Mouse (Mus musculus) testis, adult 2 months (tissue): Measurements from ENCODE around the gene Cdh24. TPM values are rescaled to one million over a fixed set of nuclear protein-coding genes. Genes with fewer than 3 reads are reported as not detected.

Experiments
- H3K27ac ChIP-seq: fragments of 200-500 bp; 2 replicates; pipeline ENCODE4 v1.5.1; 2012; ENCODE audit warnings: low read depth, low read length; ENCODE audit not compliant: control insufficient read depth, insufficient read depth
- H3K27me3 ChIP-seq: fragments of 200-500 bp; 2 replicates; pipeline ENCODE4 v1.6.1; 2012; ENCODE audit warnings: mild to moderate bottlenecking, low read length, moderate library complexity; ENCODE audit not compliant: control insufficient read depth, insufficient read depth
- H3K36me3 ChIP-seq: fragments of 200-500 bp; 2 replicates; pipeline ENCODE4 v1.6.1; 2012; ENCODE audit warnings: mild to moderate bottlenecking, low read length; ENCODE audit not compliant: control insufficient read depth, insufficient read depth
- H3K4me1 ChIP-seq: fragments of 200-500 bp; 2 replicates; pipeline ENCODE4 v1.6.1; 2012; ENCODE audit warnings: low read length; ENCODE audit not compliant: control insufficient read depth, insufficient read depth
- H3K4me3 ChIP-seq: fragments of 200-500 bp; 2 replicates; pipeline ENCODE4 v1.5.1; 2012; ENCODE audit warnings: low read depth, mild to moderate bottlenecking, low read length, moderate library complexity, mixed read lengths; ENCODE audit not compliant: control insufficient read depth
- CTCF ChIP-seq: fragments of 200-500 bp; IDR thresholded peaks from 2 replicates; pipeline ENCODE4 v1.5.1; 2012; ENCODE audit warnings: low read depth, mild to moderate bottlenecking, inconsistent platforms, low read length, moderate library complexity; ENCODE audit not compliant: control insufficient read depth, insufficient read depth, insufficient replicate concordance
- POLR2A ChIP-seq: fragments of 200-500 bp; IDR thresholded peaks from 2 replicates; pipeline ENCODE4 v1.6.1; 2012; ENCODE audit warnings: low read depth, mild to moderate bottlenecking, inconsistent platforms, low read length, moderate library complexity; ENCODE audit not compliant: control insufficient read depth
- polyA plus RNA-seq: library from polyadenylated mRNA; depleted of rRNA; stranded (reverse); fragments of >200 nt; gene quantifications from 2 replicates; pipeline ENCODE4 v1.2.3, GENCODE M21; 2012

Gene Cdh24
- polyA plus RNA-seq, 1 experiment: 10.2 TPM

- Histone ChIP-seq H3K4me3 (peak overlapping the region; percentile 82), H3K36me3 (no peaks in the 10 kb centered on the region)
Measured at GRCm38 (mm10) chr14:54631240-54631599, 9.9 kb downstream of the Cdh24 start.

DNA sequence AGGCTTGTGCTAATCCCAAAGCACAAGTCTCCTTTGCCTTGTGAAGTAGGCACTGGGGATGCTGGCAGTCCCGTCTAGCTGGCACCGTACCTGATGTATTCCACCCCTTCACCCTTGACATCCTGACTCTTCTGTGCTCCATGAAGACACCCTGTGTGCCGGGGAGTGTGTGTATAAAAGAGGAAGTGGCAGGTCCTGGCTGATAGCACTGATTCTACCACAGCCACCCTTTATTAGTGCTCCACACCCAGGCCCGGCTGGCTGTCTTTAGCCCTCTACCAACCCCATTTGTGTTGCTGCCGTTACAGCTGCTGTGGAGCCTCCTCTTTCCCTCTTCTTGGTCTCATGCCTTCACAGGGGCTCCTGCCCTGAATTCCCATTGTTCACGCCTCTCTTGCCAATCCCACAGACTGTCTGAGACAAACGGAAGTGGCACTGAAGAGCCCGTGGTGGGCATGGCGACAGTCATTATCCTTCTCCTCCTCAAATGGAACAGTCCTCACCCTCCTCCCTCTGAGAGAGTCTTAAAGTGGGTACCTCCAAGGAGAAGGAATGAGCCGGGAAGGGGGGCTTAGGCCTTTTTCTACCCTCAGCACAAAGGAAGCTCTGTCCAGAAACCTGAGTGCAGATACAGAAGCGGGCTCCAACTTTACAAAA is 10.5 kb downstream of the Cdh24 start:
- TF ChIP-seq CTCF (no peak), POLR2A (no peak)
- peaks cover 12% of the 10 kb centered on the region for H3K4me1 ChIP-seq
- no peak overlapping the region for H3K4me3 ChIP-seq
- H3K27me3 ChIP-seq: no peaks in the 10 kb centered on the region
- no peak overlapping the region for H3K27ac ChIP-seq
- H3K36me3 ChIP-seq: no peaks in the 10 kb centered on the region

More at GRCm38 (mm10) chr14:54631240-54631599, 9.9 kb downstream of the Cdh24 start:
- H3K27me3 ChIP-seq: no peaks in the 10 kb centered on the region
- H3K4me1 ChIP-seq: peaks cover 12% of the 10 kb centered on the region
- TF ChIP-seq CTCF (no peak), POLR2A (no peak)
- H3K27ac ChIP-seq: no peak overlapping the region

- no peaks in the 10 kb centered on the region for H3K36me3 ChIP-seq
- TF ChIP-seq CTCF: no peak
- no peak for TF ChIP-seq POLR2A
- H3K4me3 ChIP-seq: no peak overlapping the region
- H3K27me3 ChIP-seq: no peaks in the 10 kb centered on the region
- peaks cover 12% of the 10 kb centered on the region for H3K4me1 ChIP-seq
- no peak overlapping the region for H3K27ac ChIP-seq
Measured at GRCm38 (mm10) chr14:54629797-54630196, 11.4 kb downstream of the Cdh24 start.

- TF ChIP-seq POLR2A (no peak), CTCF (no peak)
- Histone ChIP-seq H3K27ac (no peak overlapping the region), H3K4me3 (no peak overlapping the region), H3K4me1 (peaks cover 12% of the 10 kb centered on the region), H3K27me3 (no peaks in the 10 kb centered on the region), H3K36me3 (no peaks in the 10 kb centered on the region)
Measured at GRCm38 (mm10) chr14:54628103-54628502, 13.1 kb downstream of the Cdh24 start.

DNA sequence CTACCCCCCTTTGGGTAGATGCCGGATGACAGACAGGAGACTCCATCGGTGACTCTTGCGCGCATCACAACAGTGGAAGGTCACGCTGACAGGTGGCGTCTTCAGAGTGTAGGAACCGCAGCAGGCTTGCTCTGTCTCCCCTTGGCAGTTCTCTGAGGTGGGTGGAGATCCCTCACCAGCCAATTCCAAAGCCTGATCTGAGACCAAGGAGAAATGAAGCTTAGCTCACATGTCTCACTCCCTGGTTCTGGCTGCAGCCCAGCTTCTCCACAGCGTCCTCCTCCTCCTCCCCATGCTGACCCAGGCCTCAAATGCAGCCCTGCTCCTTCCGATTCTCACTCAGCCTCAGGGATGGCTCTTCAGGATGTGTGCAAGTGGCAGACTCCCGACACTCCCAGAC is 16.2 kb downstream of the Cdh24 start:
- H3K36me3 ChIP-seq: no peaks in the 10 kb centered on the region
- no peak overlapping the region for H3K4me3 ChIP-seq
- H3K27ac ChIP-seq: no peak overlapping the region
- H3K4me1 ChIP-seq: no peaks in the 10 kb centered on the region; the same call in 1 of the 2 replicates
- no peaks in the 10 kb centered on the region for H3K27me3 ChIP-seq
- TF ChIP-seq CTCF: no peak
- TF ChIP-seq POLR2A: no peak

GRCm38 (mm10) chr14:54623334-54623733 is 17.8 kb downstream of the Cdh24 start:
- H3K27me3 ChIP-seq: no peaks in the 10 kb centered on the region
- no peak for TF ChIP-seq POLR2A
- no peak for TF ChIP-seq CTCF
- no peak overlapping the region for H3K27ac ChIP-seq

DNA sequence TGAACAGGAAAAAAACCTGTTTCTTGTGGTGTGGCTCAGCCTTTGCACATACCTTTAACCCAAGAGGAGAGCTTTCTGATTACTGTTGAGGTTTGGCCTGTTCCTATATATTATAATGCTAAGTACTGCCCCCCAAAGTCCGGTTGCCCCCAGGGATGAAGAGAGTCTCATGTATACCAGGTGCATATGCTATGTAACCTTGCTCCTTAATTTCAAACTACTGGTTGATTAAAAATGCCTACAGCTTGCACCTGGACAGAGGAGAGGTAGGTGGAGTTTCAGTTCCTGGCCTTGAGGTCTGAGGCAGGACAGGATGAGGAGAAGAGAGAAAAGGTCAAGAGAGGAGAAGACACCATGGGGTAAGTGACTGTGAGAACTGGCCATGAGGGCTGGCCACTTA is 20.0 kb downstream of the Cdh24 start, which contains the start of gene Psmb11:
Gene Psmb11, plus strand, starts transcription at position 301 of the 400 bp plus-strand sequence.
- TF ChIP-seq POLR2A (no peak), CTCF (no peak)
- H3K27ac ChIP-seq: no peak within 1 kb of the TSS
- no peaks in the 10 kb centered on the region; the same call in none of the 2 replicates for H3K4me1 ChIP-seq
- H3K27me3 ChIP-seq: no peaks in the 10 kb centered on the region
- H3K36me3 ChIP-seq: no peaks in the 10 kb centered on the region; the same call in 1 of the 2 replicates
- no peak within 1 kb of the TSS for H3K4me3 ChIP-seq

More at GRCm38 (mm10) chr14:54623334-54623733, 17.8 kb downstream of the Cdh24 start:
- H3K4me3 ChIP-seq: no peak overlapping the region
- no peaks in the 10 kb centered on the region for H3K36me3 ChIP-seq
- no peaks in the 10 kb centered on the region; the same call in none of the 2 replicates for H3K4me1 ChIP-seq
